11 mouse cellular contexts compared by ENCODE assay signal in the genomic region with DNA sequence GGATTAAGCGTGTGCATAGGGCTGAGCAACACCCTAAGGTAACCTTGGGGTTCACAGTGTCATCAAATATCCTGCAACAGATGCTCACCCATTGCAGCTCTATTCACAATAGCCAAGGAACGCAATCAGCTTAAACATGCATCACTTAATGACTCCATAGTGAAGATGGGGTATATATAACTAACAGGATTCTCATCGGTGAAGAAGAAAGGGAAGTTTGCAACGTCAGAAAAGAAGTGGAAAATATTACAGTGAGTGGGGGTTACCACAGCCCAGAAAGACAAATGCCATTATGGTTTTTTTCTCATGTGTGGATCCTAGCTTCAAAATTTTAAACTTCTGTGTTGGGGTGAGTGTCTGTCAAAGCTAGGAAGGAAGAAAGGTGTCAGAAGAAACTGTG.
"Had no signal": no experiment of that assay in that cellular context is flagged by ENCODE, and none has a peak within 500 bp of the region (broad histone marks: within the 10 kb centered on the region; RNA-seq: fewer than 3 reads in every experiment).

No protein-coding gene starts in this region.

- DNase-seq: kidney, adult 18-20 months; kidney, postnatal 25 days; layer of hippocampus, adult 9-11 months; liver; lung, adult 18-20 months; lung, postnatal 10 days; lung, postnatal 36 days; midbrain, embryonic 14.5 days; thymus, adult 18-20 months; thymus, postnatal 4 days had no signal

- ATAC-seq: liver, embryonic 12.5 days had no signal
